Mouse (Mus musculus) stomach, embryonic 16.5 days (tissue): Measurements from ENCODE around the gene Nfkbil1. TPM values are rescaled to one million over a fixed set of nuclear protein-coding genes. Genes with fewer than 3 reads are reported as not detected.

ENCODE experiments used
- microRNA-seq: library from miRNA; unstranded; fragments of <30 nt; microRNA quantifications from one replicate; pipeline ENCODE4, GENCODE M21; 2016
- polyA plus RNA-seq: library from polyadenylated mRNA; unstranded; fragments of >200 nt; fragmentation: Nextera tagmentation; extraction: Ambion mirVana; gene quantifications from 2 replicates; pipeline ENCODE4 v1.2.1, GENCODE M21; 2015

The Nfkbil1 gene
- polyA plus RNA-seq, 1 experiment from 2014 or later: 8.8 TPM

Small RNA genes lying within 50 kb of the gene (microRNA-seq; reads per million reads assigned to microRNA genes)
- gene Mir6973a (not detected), gene Mir6974 (not detected), gene Mir6975 (1.7 reads per million, percentile 2 among the genes with 10 or more reads in this experiment), gene Mir8094 (not detected)

Other genes starting within 250 kb of the Nfkbil1 start
- gene Vars, start 234.8 kb downstream of the Nfkbil1 start, polyA plus RNA-seq: 81.1 and 82.1 TPM in 2 replicates
- gene Vwa7, start 219.2 kb downstream of the Nfkbil1 start, polyA plus RNA-seq: 0.26 and 0.42 TPM in 2 replicates
- 14.2 and 14.3 TPM in 2 replicates for gene Sapcd1, start 207.8 kb downstream of the Nfkbil1 start, polyA plus RNA-seq
- gene Msh5, start 189.0 kb downstream of the Nfkbil1 start, polyA plus RNA-seq: 3.9 and 4.2 TPM in 2 replicates
- gene Clic1, start 185.8 kb downstream of the Nfkbil1 start, polyA plus RNA-seq: 396 and 441 TPM in 2 replicates
- 190 and 193 TPM in 2 replicates for gene Ddah2, start 176.8 kb downstream of the Nfkbil1 start, polyA plus RNA-seq
- gene Ly6g6c, start 170.4 kb downstream of the Nfkbil1 start, polyA plus RNA-seq: 50.6 and 109 TPM in 2 replicates
- gene Mpig6b, start 169.6 kb downstream of the Nfkbil1 start, polyA plus RNA-seq: 0.48 and 1.0 TPM in 2 replicates
- 32.3 and 49.2 TPM in 2 replicates for gene Ly6g6e, start 158.9 kb downstream of the Nfkbil1 start, polyA plus RNA-seq
- gene Ly6g6d, start 157.7 kb downstream of the Nfkbil1 start, polyA plus RNA-seq: 3.2 and 4.1 TPM in 2 replicates
- gene Ly6g6f, start 150.2 kb downstream of the Nfkbil1 start, polyA plus RNA-seq: 0.46 and 0.54 TPM in 2 replicates
- 95.8 and 97.9 TPM in 2 replicates for gene Abhd16a, start 146.5 kb downstream of the Nfkbil1 start, polyA plus RNA-seq
- gene Ly6g5c, start 127.5 kb downstream of the Nfkbil1 start, polyA plus RNA-seq: not detected in 2 replicates
- gene Ly6g5b, start 120.4 kb downstream of the Nfkbil1 start, polyA plus RNA-seq: 0.53 and 0.89 TPM in 2 replicates
- 18.1 and 19.4 TPM in 2 replicates for gene Gpank1, start 114.3 kb downstream of the Nfkbil1 start, polyA plus RNA-seq
- gene Csnk2b, start 113.7 kb downstream of the Nfkbil1 start, polyA plus RNA-seq: 245 and 269 TPM in 2 replicates
- 11.7 and 14.2 TPM in 2 replicates for gene D17H6S53E, start 109.4 kb downstream of the Nfkbil1 start, polyA plus RNA-seq
- gene Apom, start 103.7 kb downstream of the Nfkbil1 start, polyA plus RNA-seq: 24.9 and 34.0 TPM in 2 replicates
- 41.2 and 48.4 TPM in 2 replicates for gene Bag6, start 100.6 kb downstream of the Nfkbil1 start, polyA plus RNA-seq
- 111 and 125 TPM in 2 replicates for gene Prrc2a, start 70.9 kb downstream of the Nfkbil1 start, polyA plus RNA-seq
- 19.9 and 20.2 TPM in 2 replicates for gene Aif1, start 59.7 kb downstream of the Nfkbil1 start, polyA plus RNA-seq
- gene Lst1, start 47.4 kb downstream of the Nfkbil1 start, polyA plus RNA-seq: 28.1 and 29.9 TPM in 2 replicates
- 2.0 TPM in 2 replicates for gene Ltb, start 41.4 kb downstream of the Nfkbil1 start, polyA plus RNA-seq
- 0.32 TPM in 1 of 2 replicates, not detected in the other for gene Tnf, start 33.8 kb downstream of the Nfkbil1 start, polyA plus RNA-seq
- gene Lta, start 30.4 kb downstream of the Nfkbil1 start, polyA plus RNA-seq: 0.44 and 0.46 TPM in 2 replicates
- gene Gm16181, start 15.0 kb downstream of the Nfkbil1 start, polyA plus RNA-seq: 0.27 TPM in 1 of 2 replicates, not detected in the other
- gene Atp6v1g2, start 2.1 kb downstream of the Nfkbil1 start, polyA plus RNA-seq: 6.0 and 6.8 TPM in 2 replicates
- 340 and 353 TPM in 2 replicates for gene Ddx39b, start 6.0 kb upstream of the Nfkbil1 start, polyA plus RNA-seq
- 169 and 219 TPM in 2 replicates for gene H2-D1, start 26.9 kb upstream of the Nfkbil1 start, polyA plus RNA-seq
- 0.74 and 0.75 TPM in 2 replicates for gene H2-Q1, start 84.6 kb upstream of the Nfkbil1 start, polyA plus RNA-seq
- 15.0 and 16.3 TPM in 2 replicates for gene H2-Q2, start 106.5 kb upstream of the Nfkbil1 start, polyA plus RNA-seq
- gene H2-Q4, start 143.8 kb upstream of the Nfkbil1 start, polyA plus RNA-seq: 2.2 and 2.6 TPM in 2 replicates
- 0.86 and 1.1 TPM in 2 replicates for gene H2-Q6, start 189.1 kb upstream of the Nfkbil1 start, polyA plus RNA-seq
- gene H2-Q7, start 203.4 kb upstream of the Nfkbil1 start, polyA plus RNA-seq: 3.6 and 4.2 TPM in 2 replicates
- gene H2-Q10, start 234.3 kb upstream of the Nfkbil1 start, polyA plus RNA-seq: 17.9 and 22.4 TPM in 2 replicates